Mouse (Mus musculus): ENCODE data around the gene Prl8a2. TPM values are rescaled to one million over a fixed set of nuclear protein-coding genes. Genes with fewer than 3 reads are reported as not detected.

Prl8a2 gene
- 0.18 TPM in 1 of 2 replicates, not detected in the other for polyA plus RNA-seq (2012; rRNA removed)

DNA sequence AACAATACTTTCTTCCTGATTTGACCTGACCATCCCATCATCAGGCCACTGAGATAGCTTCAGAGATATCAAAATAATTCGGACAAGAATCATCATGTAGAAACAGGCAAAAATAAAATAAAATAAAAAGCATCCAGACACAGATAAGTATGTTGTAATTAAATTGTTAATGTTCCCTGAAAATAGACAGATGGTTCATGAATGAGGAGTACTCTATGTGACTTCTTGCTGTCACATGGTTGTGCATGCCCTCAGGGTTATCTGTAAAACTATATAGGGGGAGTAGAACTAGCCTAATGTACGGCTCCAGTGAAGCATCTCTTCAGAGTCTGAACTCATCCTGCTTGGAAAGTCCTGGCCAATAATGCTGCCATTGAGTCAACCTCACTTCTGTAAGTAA, at the start of gene Prl8a2:
TSS of gene Prl8a2 (plus strand) at position 301 of the 400 bp plus-strand sequence.
- H3K27ac ChIP-seq (ENCODE audit: control insufficient read depth, insufficient read depth, low read length) = no peak within 1 kb of the TSS
- WGBS = 86% methylated on average over 2 of the region's 2 CpGs
- TF ChIP-seq CTCF (IDR thresholded peaks at IDR 0.05; ENCODE audit: borderline replicate concordance, control insufficient read depth, extremely low read depth, insufficient read depth, low read length, poor library complexity) = no peak
- no peak for TF ChIP-seq POLR2A (IDR thresholded peaks at IDR 0.05; ENCODE audit: control insufficient read depth, extremely low read depth, insufficient read depth, low read length, poor library complexity)
- H3K27me3 ChIP-seq (ENCODE audit: control insufficient read depth, insufficient read depth, low read length) = no peaks in the 10 kb centered on the region
- no peak for DNase-seq
- no peaks in the 10 kb centered on the region for H3K4me1 ChIP-seq (replicated peaks; ENCODE audit: control insufficient read depth, insufficient read depth, low read length)
- no peak within 1 kb of the TSS for H3K4me3 ChIP-seq (ENCODE audit: control insufficient read depth, insufficient read depth, low read length)
- no peaks in the 10 kb centered on the region for H3K36me3 ChIP-seq (ENCODE audit: control insufficient read depth, insufficient read depth, low read length)

DNA sequence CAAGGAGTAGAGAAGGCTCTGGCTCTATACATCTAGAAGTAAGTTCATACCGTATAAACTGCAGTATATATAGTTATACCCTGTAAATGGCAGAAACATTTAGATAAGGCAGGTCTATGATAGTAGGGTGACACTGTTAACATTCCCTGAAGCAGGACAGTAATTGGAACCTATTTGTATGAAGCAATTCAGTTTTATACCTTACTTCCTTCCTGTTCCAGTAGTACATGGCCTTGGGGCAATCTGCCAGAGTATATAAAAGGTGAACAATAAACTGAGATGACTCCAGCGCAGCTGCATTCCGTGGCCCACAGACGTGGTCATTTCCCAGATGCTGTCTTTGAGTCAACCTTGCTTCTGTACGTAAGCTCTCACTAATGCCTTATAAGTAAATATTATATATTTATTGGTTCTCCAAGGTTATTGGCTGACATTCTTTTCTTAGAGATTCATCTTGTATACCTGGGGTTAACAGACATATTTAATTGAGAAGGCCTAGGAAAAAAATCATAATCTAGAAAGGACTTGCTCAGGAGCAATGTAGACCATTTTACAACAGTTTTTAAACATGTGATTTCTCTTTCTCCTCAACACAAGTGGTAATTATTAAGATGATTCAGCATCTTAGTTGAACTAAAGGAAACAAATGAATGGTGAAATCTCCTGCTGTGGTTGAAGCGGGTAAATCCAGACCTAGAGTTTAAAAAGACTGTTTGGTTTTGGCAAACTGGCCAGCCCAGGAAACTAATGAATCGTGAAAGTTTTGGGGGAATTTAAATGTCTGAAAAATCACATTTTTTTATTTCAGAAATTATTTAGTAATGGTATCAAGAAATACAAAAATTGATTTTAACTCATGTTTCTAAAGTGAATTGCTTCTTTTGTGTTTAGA, 32.9 kb upstream of the Prl8a2 start, which contains the start of gene Prl6a1:
TSS of gene Prl6a1 (plus strand) at position 294 of the 892 bp plus-strand sequence.
- no peaks in the 10 kb centered on the region for H3K36me3 ChIP-seq (ENCODE audit: control insufficient read depth, insufficient read depth, low read length)
- no peaks in the 10 kb centered on the region for H3K4me1 ChIP-seq (replicated peaks; ENCODE audit: control insufficient read depth, insufficient read depth, low read length)
- no peak within 1 kb of the TSS for H3K4me3 ChIP-seq (ENCODE audit: control insufficient read depth, insufficient read depth, low read length)
- no peak within 1 kb of the TSS for H3K27ac ChIP-seq (ENCODE audit: control insufficient read depth, insufficient read depth, low read length)
- WGBS = 83% methylated on average over 7 of the region's 7 CpGs
- H3K27me3 ChIP-seq (ENCODE audit: control insufficient read depth, insufficient read depth, low read length) = no peaks in the 10 kb centered on the region
- no peak for TF ChIP-seq CTCF (IDR thresholded peaks at IDR 0.05; ENCODE audit: borderline replicate concordance, control insufficient read depth, extremely low read depth, insufficient read depth, low read length, poor library complexity)
- TF ChIP-seq POLR2A (IDR thresholded peaks at IDR 0.05; ENCODE audit: control insufficient read depth, extremely low read depth, insufficient read depth, low read length, poor library complexity) = no peak
- no peak for DNase-seq

DNA sequence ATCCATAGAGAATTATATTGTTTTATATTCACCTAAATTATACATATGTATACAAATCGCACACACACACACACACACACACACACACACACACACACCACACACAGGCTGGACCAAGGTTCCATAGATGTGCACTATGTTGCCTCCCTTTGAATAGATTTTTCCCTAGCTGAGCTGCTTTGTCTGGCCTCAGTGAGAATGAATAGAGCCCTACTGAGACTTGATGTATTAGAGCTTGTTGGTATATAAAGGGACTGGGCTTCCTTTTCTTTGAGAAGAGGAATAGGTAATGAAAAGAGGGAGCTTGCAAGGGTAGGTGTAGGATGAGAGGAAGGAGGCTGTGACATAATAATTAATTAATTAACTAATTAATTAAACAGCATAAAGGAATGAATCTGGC, 10.5 kb upstream of the Prl8a2 start:
- Histone ChIP-seq H3K27me3 (ENCODE audit: control insufficient read depth, insufficient read depth, low read length) (no peaks in the 10 kb centered on the region), H3K36me3 (ENCODE audit: control insufficient read depth, insufficient read depth, low read length) (no peaks in the 10 kb centered on the region), H3K4me3 (ENCODE audit: control insufficient read depth, insufficient read depth, low read length) (no peak overlapping the region), H3K4me1 (replicated peaks; ENCODE audit: control insufficient read depth, insufficient read depth, low read length) (no peaks in the 10 kb centered on the region), H3K27ac (ENCODE audit: control insufficient read depth, insufficient read depth, low read length) (no peak overlapping the region)
- no peak for DNase-seq
- TF ChIP-seq CTCF (IDR thresholded peaks at IDR 0.05; ENCODE audit: borderline replicate concordance, control insufficient read depth, extremely low read depth, insufficient read depth, low read length, poor library complexity) (no peak), POLR2A (IDR thresholded peaks at IDR 0.05; ENCODE audit: control insufficient read depth, extremely low read depth, insufficient read depth, low read length, poor library complexity) (no peak)
- 95% methylated on average over 1 of the region's 1 CpGs for WGBS

DNA sequence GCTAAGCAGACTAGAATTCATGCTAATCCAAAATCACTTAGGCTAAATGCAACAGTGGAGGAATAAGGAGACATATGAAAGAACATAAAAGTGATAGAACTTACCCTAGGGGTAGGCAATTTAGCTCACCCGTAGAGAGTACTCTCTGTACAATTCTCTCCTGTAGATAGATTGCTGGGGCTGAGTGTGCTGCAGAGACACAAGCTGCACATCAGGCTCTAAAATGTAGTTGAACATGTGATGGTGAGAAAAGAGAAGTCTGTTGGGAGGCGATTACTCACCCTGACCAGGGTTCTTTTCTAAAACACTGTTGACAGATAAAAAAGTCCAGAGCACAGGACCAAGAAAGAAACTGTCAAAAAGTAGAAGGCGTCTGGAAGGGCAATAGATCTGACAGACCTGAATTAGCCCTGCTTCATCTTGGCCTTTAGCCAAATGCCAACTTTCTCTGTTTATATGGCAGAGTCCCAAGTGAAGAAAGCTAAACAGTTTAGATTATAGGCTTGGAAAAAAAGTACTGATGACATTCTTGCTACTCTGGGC, 2.7 kb upstream of the Prl8a2 start:
- no peaks in the 10 kb centered on the region for H3K36me3 ChIP-seq (ENCODE audit: control insufficient read depth, insufficient read depth, low read length)
- WGBS = 88% methylated on average over 3 of the region's 3 CpGs

DNA sequence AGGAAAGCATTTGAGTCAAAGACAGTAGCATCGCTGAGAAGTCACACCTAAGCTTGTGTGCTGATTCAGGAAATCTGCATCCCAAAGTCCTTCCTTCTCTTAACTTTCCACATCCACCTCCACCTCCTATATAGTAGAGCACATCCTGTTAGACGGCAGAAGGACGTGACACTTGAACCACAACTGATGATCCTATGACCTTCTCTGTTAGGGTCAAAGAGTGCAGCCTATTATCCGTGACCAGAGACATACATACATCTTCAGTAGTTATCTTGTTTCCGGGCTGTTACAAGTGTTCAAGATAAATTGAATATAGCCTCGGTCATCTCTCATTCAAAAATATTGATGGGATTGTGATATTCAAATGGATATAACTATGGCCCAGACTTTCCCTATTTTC, 45.3 kb downstream of the Prl8a2 start, which contains the start of gene Prl2b1:
TSS of gene Prl2b1 (minus strand) at position 101 of the 400 bp plus-strand sequence.
- Histone ChIP-seq H3K4me3 (ENCODE audit: control insufficient read depth, insufficient read depth, low read length) (no peak within 1 kb of the TSS), H3K27ac (ENCODE audit: control insufficient read depth, insufficient read depth, low read length) (no peak within 1 kb of the TSS), H3K4me1 (replicated peaks; ENCODE audit: control insufficient read depth, insufficient read depth, low read length) (no peaks in the 10 kb centered on the region), H3K36me3 (ENCODE audit: control insufficient read depth, insufficient read depth, low read length) (no peaks in the 10 kb centered on the region), H3K27me3 (ENCODE audit: control insufficient read depth, insufficient read depth, low read length) (no peaks in the 10 kb centered on the region)
- DNase-seq = no peak
- TF ChIP-seq POLR2A (IDR thresholded peaks at IDR 0.05; ENCODE audit: control insufficient read depth, extremely low read depth, insufficient read depth, low read length, poor library complexity) (no peak), CTCF (IDR thresholded peaks at IDR 0.05; ENCODE audit: borderline replicate concordance, control insufficient read depth, extremely low read depth, insufficient read depth, low read length, poor library complexity) (no peak)
- 93% methylated on average over 6 of the region's 6 CpGs for WGBS

More for the DNA sequence above, 2.7 kb upstream of the Prl8a2 start:
- no peak overlapping the region for H3K27ac ChIP-seq (ENCODE audit: control insufficient read depth, insufficient read depth, low read length)
- DNase-seq = no peak
- H3K4me3 ChIP-seq (ENCODE audit: control insufficient read depth, insufficient read depth, low read length) = no peak overlapping the region
- TF ChIP-seq POLR2A (IDR thresholded peaks at IDR 0.05; ENCODE audit: control insufficient read depth, extremely low read depth, insufficient read depth, low read length, poor library complexity) (no peak), CTCF (IDR thresholded peaks at IDR 0.05; ENCODE audit: borderline replicate concordance, control insufficient read depth, extremely low read depth, insufficient read depth, low read length, poor library complexity) (no peak)
- H3K27me3 ChIP-seq (ENCODE audit: control insufficient read depth, insufficient read depth, low read length) = no peaks in the 10 kb centered on the region
- no peaks in the 10 kb centered on the region for H3K4me1 ChIP-seq (replicated peaks; ENCODE audit: control insufficient read depth, insufficient read depth, low read length)

DNA sequence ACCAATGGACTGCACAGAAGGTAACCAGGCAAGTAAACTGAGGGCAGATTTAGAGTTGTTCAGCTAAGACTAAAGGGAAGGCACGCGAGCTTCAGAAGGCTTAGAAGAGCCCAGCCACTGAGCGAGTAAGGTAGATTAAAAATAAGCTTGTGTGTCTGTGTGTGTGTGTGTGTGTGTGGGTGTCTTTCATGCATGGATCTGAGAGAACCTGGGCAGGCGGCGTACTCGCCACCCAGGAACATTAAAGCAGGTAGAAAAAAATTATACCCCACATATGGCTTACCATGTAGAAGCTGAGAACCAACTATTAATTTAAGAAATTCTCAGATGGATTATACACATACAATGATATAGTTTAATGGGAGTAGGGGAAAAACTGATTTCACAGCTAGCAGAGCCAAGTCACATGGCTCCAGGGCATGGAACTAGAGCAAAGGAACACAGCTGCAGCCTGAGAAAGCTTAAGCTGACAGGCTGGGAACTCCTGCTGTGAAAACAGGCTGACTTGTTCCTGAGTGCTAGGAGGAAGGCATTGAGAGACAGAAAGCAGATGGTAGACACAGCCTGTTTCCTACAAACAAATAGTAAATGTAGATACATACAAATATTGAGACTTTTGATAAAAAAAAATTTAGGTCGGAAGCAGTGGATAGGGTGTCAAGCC, 53.7 kb downstream of the Prl8a2 start:
- H3K27ac ChIP-seq (ENCODE audit: control insufficient read depth, insufficient read depth, low read length) = no peak overlapping the region
- no peak for DNase-seq
- no peak overlapping the region for H3K4me3 ChIP-seq (ENCODE audit: control insufficient read depth, insufficient read depth, low read length)
- no peaks in the 10 kb centered on the region for H3K27me3 ChIP-seq (ENCODE audit: control insufficient read depth, insufficient read depth, low read length)
- TF ChIP-seq CTCF (IDR thresholded peaks at IDR 0.05; ENCODE audit: borderline replicate concordance, control insufficient read depth, extremely low read depth, insufficient read depth, low read length, poor library complexity) = no peak
- no peak for TF ChIP-seq POLR2A (IDR thresholded peaks at IDR 0.05; ENCODE audit: control insufficient read depth, extremely low read depth, insufficient read depth, low read length, poor library complexity)
- WGBS = 97% methylated on average over 7 of the region's 7 CpGs
- H3K4me1 ChIP-seq (replicated peaks; ENCODE audit: control insufficient read depth, insufficient read depth, low read length) = no peaks in the 10 kb centered on the region
- no peaks in the 10 kb centered on the region for H3K36me3 ChIP-seq (ENCODE audit: control insufficient read depth, insufficient read depth, low read length)

Other genes with a start within 250 kb of the Prl8a2 start
- gene Prl3d2, start 224.0 kb upstream of the Prl8a2 start, polyA plus RNA-seq (2012; rRNA removed) = not detected in 2 replicates
- not detected in 2 replicates for gene Prl3d3, start 188.9 kb upstream of the Prl8a2 start, polyA plus RNA-seq (2012; rRNA removed)
- gene Prl3c1, start 149.0 kb upstream of the Prl8a2 start, polyA plus RNA-seq (2012; rRNA removed) = not detected in 2 replicates
- gene Prl3b1, start 103.8 kb upstream of the Prl8a2 start, polyA plus RNA-seq (2012; rRNA removed) = 0.20 TPM in 1 of 2 replicates, not detected in the other
- gene Prl3a1, start 86.2 kb upstream of the Prl8a2 start, polyA plus RNA-seq (2012; rRNA removed) = not detected in 2 replicates
- not detected in 2 replicates for gene Prl6a1, start 33.0 kb upstream of the Prl8a2 start, polyA plus RNA-seq (2012; rRNA removed)
- gene Prl2b1, start 45.2 kb downstream of the Prl8a2 start, polyA plus RNA-seq (2012; rRNA removed) = not detected in 2 replicates
- not detected in 2 replicates for gene Prl8a6, start 93.0 kb downstream of the Prl8a2 start, polyA plus RNA-seq (2012; rRNA removed)
- not detected in 2 replicates for gene Prl8a8, start 167.5 kb downstream of the Prl8a2 start, polyA plus RNA-seq (2012; rRNA removed)
- not detected in 2 replicates for gene Prl8a9, start 218.9 kb downstream of the Prl8a2 start, polyA plus RNA-seq (2012; rRNA removed)
- not detected in 2 replicates for gene Prl8a1, start 236.5 kb downstream of the Prl8a2 start, polyA plus RNA-seq (2012; rRNA removed)